Mouse (Mus musculus) G1E (cell line): ENCODE data around the gene Hist1h3e. TPM values are rescaled to one million over a fixed set of nuclear protein-coding genes. Genes with fewer than 3 reads are reported as not detected.
"Not testable (repeated sequence)": the region's sequence is repeated elsewhere in the genome, so short reads cannot be mapped to it uniquely, and the experiment has no call there.

ENCODE experiments used
- ATAC-seq: 2 replicates; pipeline ENCODE4 v1.8.0; 2016; ENCODE audit warnings: mild to moderate bottlenecking; ENCODE audit not compliant: insufficient number of reproducible peaks, poor library complexity, low FRiP score, severe bottlenecking; ENCODE audit errors: extremely low read depth
- DNase-seq: peaks from one replicate; pipeline ENCODE4 v3.0.0; 2012; ENCODE audit warnings: low spot score
- H3K27me3 ChIP-seq: 2 replicates; pipeline ENCODE4 v1.6.1; 2012; ENCODE audit warnings: mild to moderate bottlenecking, low read length, inconsistent platforms; ENCODE audit not compliant: insufficient read depth
- H3K36me3 ChIP-seq: replicated peaks from 2 replicates; pipeline ENCODE3; 2012; ENCODE audit warnings: mild to moderate bottlenecking, inconsistent platforms
- H3K4me1 ChIP-seq: 2 replicates; pipeline ENCODE4 v1.6.1; 2012; ENCODE audit warnings: low read depth, low read length, inconsistent platforms, mixed read lengths; ENCODE audit not compliant: insufficient read depth
- H3K4me3 ChIP-seq: 2 replicates; pipeline ENCODE4 v1.5.1; 2012; ENCODE audit warnings: low read depth, mild to moderate bottlenecking, inconsistent platforms, low read length, moderate library complexity, mixed read lengths
- H3K9me3 ChIP-seq: replicated peaks from 2 replicates; pipeline ENCODE4 v1.6.1; 2012; ENCODE audit warnings: inconsistent platforms
- CTCF ChIP-seq: IDR thresholded peaks from 2 replicates; pipeline ENCODE4 v1.5.1; 2012; ENCODE audit warnings: low read depth, low read length, inconsistent platforms, mixed read lengths
- GATA1 ChIP-seq: IDR thresholded peaks from 2 replicates; pipeline ENCODE4 v1.6.1; 2012; ENCODE audit warnings: borderline replicate concordance, low read length, inconsistent platforms, mixed read lengths
- GATA2 ChIP-seq: IDR thresholded peaks from 2 replicates; pipeline ENCODE4 v1.6.1; 2012; ENCODE audit warnings: low read depth, low read length, inconsistent platforms, borderline replicate concordance
- POLR2AphosphoS5 ChIP-seq: IDR thresholded peaks from 2 replicates; pipeline ENCODE4 v1.6.1; 2012; ENCODE audit warnings: low read depth, low read length, inconsistent platforms; ENCODE audit not compliant: insufficient replicate concordance
- TAL1 ChIP-seq: conservative IDR thresholded peaks from 2 replicates; pipeline ENCODE4 v1.6.1; 2012; ENCODE audit warnings: low read depth, low read length, inconsistent platforms, mixed read lengths
- polyA plus RNA-seq: library from polyadenylated mRNA; stranded (reverse); fragments of >175 nt; gene quantifications from 2 replicates; pipeline ENCODE4 v1.2.3, GENCODE M21; 2012
- total RNA-seq, 2 experiments: library from RNA; stranded (forward) in 1 of 2; stranded (reverse) in 1 of 2; fragments of 200-1000 nt in 1 of 2; fragments of >200 nt in 1 of 2; fragmentation: Nextera tagmentation in 1 of 2; gene quantifications; 2 replicates each; pipeline ENCODE4 v1.2.3; 2014 to 2017

Hist1h3e gene
- total and polyA plus RNA-seq, 3 experiments = 6.8 to 466 (median 426) TPM

DNA sequence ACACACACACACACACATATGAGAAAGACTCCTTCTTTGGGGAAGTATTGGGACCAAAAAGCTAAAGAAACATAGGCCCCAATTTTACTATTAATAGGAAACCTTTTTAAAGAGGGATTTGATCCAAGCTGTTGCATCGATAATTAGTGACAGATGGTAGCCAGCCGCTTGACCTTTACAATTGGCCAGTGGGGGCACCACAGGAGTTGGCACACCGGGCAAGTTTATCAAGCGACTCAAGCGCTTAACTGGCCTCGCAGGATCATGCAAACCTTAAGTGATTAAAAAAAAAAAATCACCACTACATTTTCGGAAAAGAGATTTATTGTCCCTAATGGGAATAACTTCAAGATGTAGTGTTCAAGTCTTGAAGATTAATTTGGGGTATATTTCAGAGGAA is 30.4 kb upstream of the Hist1h3e start:
- ATAC-seq (no peak), DNase-seq (no peak)
- Histone ChIP-seq H3K4me1 (peaks cover 77% of the 10 kb centered on the region), H3K27me3 (no peaks in the 10 kb centered on the region), H3K36me3 (no peaks in the 10 kb centered on the region), H3K4me3 (no peak overlapping the region), H3K9me3 (no peaks in the 10 kb centered on the region)
- TF ChIP-seq GATA2 (no peak), GATA1 (no peak), POLR2AphosphoS5 (no peak), TAL1 (no peak), CTCF (no peak)

DNA sequence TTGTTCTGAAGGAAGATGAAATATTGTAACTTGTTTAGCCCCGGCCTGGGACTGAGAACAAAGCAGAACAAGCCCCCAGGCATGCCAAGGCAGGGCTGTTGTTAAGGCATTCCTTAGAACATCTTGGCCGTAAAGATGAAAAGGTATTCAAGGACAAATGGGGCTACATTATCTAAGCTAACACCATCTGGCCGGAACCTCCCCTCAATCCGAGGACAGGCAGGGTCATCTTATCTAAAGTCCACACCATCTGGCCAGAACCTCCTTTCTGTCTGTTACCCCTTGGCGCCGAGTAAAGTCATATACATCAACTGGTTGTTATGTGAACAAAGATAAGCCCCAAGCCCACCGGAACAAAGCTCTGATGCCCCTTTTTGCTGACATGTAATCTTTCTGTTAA is 29.7 kb upstream of the Hist1h3e start:
- not testable (repeated sequence) for DNase-seq, H3K27me3 ChIP-seq, ATAC-seq, H3K9me3 ChIP-seq, H3K36me3 ChIP-seq, H3K4me3 ChIP-seq
- H3K4me1 ChIP-seq = peaks cover 74% of the 10 kb centered on the region
- peak; percentile 50 for TF ChIP-seq TAL1

DNA sequence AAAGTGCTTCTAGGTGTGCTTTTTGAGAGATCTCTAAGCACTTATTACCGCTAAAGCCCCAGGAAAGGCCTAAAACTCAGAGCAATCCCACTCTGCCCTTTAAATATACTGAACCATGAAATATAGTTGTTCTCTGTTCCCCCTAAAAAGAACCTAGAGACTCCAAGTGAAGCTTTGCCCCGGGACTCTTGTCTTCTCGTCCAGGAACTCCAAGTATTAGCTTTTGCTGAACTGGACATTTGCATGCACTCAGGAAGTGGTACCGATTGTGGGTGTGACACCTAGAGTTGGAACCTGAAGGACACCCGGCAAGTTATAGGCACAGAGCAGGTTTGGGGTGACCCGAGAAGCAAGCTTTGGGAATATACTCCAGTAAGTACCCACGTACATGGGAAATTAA is 29.0 kb upstream of the Hist1h3e start:
- no peaks in the 10 kb centered on the region for H3K27me3 ChIP-seq
- no peak overlapping the region for H3K4me3 ChIP-seq
- ATAC-seq (no peak), DNase-seq (no peak)
- H3K4me1 ChIP-seq = peaks cover 76% of the 10 kb centered on the region
- TF ChIP-seq GATA2 (no peak), GATA1 (no peak), POLR2AphosphoS5 (no peak), CTCF (no peak), TAL1 (no peak)
- H3K9me3 ChIP-seq = no peaks in the 10 kb centered on the region
- no peaks in the 10 kb centered on the region for H3K36me3 ChIP-seq

DNA sequence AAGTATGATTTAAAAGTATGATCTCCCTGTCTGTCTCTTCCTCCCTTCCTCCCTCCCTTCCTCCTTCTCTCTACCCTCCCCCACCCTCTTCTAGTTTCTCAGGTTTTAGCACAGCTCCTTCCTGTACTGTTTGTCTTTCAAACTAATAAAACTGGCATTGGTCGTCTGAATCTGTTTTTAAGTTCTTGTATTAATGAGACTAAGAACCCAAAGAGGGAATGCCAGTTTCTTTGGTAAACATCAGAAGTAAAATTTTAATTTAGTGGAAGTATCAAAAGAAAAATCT is 24.7 kb upstream of the Hist1h3e start:
- no peaks in the 10 kb centered on the region for H3K9me3 ChIP-seq
- ATAC-seq (no peak), DNase-seq (no peak)
- H3K36me3 ChIP-seq = no peaks in the 10 kb centered on the region
- no peaks in the 10 kb centered on the region for H3K27me3 ChIP-seq
- TF ChIP-seq TAL1 (no peak), POLR2AphosphoS5 (no peak), CTCF (no peak), GATA1 (no peak), GATA2 (no peak)
- peaks cover 63% of the 10 kb centered on the region for H3K4me1 ChIP-seq
- H3K4me3 ChIP-seq = no peak overlapping the region; the same call in 1 of the 2 replicates

DNA sequence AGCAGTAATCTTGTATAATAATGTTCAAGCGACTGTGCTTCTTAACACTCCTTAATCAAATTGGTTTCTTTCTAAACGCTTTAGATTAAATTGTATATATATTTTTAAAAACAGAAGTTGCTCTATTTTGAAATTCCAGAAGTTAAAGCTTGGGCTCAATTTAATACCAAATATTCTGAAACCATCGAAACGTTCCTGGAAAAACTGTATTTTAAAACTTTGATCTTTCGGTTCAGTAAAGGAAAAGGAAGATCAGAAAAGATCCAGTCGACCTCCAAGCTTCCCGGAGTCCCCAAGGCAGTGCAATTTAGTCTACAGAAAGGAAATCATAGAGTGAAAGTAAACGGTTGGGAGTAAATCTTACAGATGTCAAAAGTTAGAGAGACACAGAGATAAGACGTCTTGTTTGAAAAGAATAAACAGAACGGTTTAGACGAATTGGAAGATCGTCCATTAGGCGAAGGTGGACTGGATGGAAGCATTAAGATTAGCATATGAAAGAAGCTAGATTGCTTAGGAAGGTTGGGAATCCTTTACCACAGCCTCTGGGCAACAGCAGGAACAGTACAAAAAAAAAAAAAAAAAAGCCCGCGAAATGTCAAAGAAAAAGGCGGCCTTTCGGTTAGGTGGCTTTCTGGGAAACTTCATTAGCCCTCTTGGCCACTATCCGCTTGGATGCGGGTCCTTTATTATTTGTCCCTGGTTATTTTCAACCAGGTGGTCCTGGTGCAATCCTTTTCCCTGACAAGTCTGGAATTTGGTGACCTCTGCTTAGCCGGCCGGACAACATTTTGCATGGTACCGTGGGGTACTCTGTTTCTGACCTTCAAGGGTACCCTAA is 24.1 kb upstream of the Hist1h3e start:
- DNase-seq (no peak), ATAC-seq (no peak)
- Histone ChIP-seq H3K4me1 (peaks cover 62% of the 10 kb centered on the region), H3K36me3 (no peaks in the 10 kb centered on the region), H3K9me3 (no peaks in the 10 kb centered on the region), H3K27me3 (no peaks in the 10 kb centered on the region), H3K4me3 (peak overlapping the region; percentile 4; the same call in 1 of the 2 replicates)
- TF ChIP-seq POLR2AphosphoS5 (no peak), CTCF (no peak), TAL1 (no peak), GATA2 (no peak), GATA1 (no peak)

DNA sequence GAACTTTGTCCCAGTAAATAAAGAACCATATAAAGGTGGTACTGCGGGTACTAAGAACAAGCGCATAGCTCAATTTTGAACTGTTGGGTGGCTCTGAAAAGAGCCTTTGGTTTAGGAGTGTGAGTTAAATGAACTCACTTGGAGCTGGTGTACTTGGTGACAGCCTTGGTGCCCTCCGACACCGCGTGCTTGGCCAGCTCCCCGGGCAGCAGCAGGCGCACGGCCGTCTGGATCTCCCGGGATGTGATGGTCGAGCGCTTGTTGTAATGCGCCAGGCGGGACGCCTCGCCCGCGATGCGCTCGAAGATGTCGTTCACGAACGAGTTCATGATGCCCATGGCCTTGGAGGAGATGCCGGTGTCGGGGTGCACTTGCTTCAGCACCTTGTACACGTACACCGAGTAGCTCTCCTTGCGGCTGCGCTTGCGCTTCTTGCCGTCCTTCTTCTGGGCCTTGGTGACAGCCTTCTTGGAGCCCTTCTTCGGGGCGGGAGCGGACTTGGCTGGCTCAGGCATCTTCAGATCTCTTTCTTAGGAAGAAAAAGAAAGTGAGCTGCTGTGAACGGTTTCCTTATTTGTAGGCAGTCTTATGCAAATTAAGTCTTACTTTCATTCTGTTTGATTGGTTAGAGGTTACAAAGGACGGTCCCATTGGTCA is 23.4 kb upstream of the Hist1h3e start:
- peak; percentile 99 for TF ChIP-seq POLR2AphosphoS5
- peaks cover 62% of the 10 kb centered on the region for H3K4me1 ChIP-seq
- not testable (repeated sequence) for H3K36me3 ChIP-seq, H3K9me3 ChIP-seq, H3K27me3 ChIP-seq
- ATAC-seq (peak; percentile 71), DNase-seq (peak; percentile 38)
- peak overlapping the region; percentile 64; the same call in 1 of the 2 replicates for H3K4me3 ChIP-seq

DNA sequence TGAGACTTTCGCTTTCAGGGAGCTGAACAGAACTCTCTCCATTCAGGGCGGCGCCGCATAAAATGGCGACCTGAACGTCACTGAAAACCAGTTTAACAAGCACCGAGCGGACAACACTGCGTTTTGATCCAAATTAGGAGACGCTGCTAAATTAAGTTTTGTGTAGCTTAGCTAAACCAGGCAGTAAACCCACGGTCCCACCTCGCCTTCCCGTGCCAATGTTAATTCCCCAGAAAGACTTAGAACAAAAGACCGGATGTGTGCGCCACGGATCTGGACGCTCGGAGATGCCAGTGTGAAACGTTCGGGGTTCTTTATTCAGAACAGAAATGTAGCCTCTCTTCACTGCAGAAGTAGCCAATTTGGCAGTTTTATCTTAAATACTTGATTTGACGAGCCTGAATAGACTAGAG is 22.9 kb upstream of the Hist1h3e start:
- Histone ChIP-seq H3K9me3 (no peaks in the 10 kb centered on the region), H3K27me3 (no peaks in the 10 kb centered on the region), H3K4me1 (peaks cover 61% of the 10 kb centered on the region), H3K4me3 (peak overlapping the region; percentile 64), H3K36me3 (no peaks in the 10 kb centered on the region)
- no peak for DNase-seq
- peak; percentile 4; the same call in 1 of the 2 replicates for ATAC-seq
- TF ChIP-seq CTCF (no peak), TAL1 (no peak), POLR2AphosphoS5 (peak; percentile 97)
